Mouse (Mus musculus) frontal cortex, postnatal 10 days (tissue): ENCODE data around the gene Tmem44.

Experiments
- DNase-seq, 2 experiments: peaks; one replicate each; pipeline ENCODE4 v3.0.0; 2022; ENCODE audit warnings: low spot score in 2 of 2, mixed read lengths in 1 of 2

Tmem44 gene

DNA sequence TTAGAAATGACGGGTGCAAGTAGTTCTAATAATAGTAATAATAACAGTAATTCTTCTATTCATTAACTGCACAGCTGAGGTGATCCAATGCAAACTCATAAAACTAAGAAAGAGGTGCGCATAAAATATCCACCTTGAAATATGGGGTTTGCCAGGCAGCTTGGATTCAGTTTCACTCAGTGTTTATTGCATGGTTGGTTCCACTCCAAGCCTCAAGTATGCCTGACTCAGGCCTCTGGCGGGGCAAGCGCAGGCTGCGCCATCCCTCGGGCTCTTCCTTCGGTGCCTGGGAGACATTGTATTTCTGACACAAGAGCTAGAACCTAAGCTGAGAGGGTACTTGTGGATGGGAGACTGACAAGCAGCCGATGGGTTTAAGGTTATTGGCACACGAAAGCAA lies 32.0 kb downstream of the Tmem44 start:
- no peak for DNase-seq

DNA sequence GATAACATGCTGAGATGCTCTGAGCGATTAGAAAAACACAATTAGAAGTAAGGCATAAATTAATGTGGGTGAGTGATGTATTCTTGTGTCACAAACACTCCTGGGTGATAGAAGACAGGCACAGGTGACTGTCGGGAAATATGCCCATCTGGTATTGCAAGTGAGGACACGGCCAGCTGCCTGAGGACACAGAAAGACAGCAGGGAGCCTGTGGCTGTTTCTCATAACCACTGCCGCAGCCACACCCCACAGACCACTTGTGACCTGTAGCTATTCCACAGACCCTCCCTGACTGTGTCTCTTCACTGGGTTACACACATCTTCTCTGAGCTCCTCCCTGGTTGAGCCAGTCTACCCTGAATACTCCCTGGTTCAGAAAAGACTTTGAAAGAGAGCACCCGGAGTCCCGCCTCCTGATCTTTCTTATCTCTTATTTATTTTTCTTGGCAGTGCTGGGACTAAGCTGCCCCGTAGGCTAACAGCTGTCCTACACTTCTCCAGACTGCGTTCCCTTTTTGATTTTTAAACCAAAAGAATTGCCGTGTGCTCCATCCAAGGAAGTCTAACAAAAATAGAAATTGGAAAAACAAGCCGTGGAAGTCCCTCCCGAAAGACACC lies 32.9 kb downstream of the Tmem44 start:
- DNase-seq: no peak

GRCm38 (mm10) chr16:30516993-30517392 lies 33.6 kb downstream of the Tmem44 start:
- no peak for DNase-seq

GRCm38 (mm10) chr16:30515418-30515817 lies 35.2 kb downstream of the Tmem44 start:
- no peak for DNase-seq

- DNase-seq: no peak
Observed at GRCm38 (mm10) chr16:30513050-30514024, 37.3 kb downstream of the Tmem44 start.

DNA sequence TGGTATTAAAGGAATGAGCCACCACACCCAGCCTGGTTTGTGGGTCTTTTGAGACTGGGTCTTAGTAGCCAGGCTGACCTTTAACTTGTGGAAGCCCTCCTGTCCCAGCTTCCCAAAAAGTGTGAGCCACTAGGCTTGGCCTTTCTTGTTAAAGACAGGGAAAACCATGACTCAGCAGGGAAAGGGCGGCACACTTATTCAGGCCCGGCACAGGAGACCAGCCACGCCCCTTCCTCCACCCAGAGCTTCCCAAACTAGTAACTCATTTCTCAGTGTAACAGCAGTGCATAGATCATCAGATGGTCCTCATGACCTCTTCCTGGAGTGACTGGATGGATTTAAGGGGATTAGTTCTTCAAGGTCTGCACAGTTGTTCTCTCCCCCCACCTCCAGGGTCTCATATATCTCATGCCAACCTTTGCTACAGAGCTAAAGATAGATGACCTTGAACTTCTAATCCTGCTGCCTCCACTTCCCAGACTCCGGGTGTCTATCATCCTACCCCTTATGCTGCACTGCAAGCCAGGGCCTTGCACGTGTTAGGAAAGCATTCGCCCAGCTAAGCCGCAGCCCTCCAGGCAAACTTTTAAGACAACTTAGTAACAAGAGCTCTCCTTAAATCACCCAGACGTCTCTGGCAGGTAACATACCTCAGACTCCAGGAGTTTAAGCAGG lies 38.1 kb downstream of the Tmem44 start:
- no peak for DNase-seq

GRCm38 (mm10) chr16:30511563-30512340 lies 38.9 kb downstream of the Tmem44 start:
- no peak for DNase-seq

DNA sequence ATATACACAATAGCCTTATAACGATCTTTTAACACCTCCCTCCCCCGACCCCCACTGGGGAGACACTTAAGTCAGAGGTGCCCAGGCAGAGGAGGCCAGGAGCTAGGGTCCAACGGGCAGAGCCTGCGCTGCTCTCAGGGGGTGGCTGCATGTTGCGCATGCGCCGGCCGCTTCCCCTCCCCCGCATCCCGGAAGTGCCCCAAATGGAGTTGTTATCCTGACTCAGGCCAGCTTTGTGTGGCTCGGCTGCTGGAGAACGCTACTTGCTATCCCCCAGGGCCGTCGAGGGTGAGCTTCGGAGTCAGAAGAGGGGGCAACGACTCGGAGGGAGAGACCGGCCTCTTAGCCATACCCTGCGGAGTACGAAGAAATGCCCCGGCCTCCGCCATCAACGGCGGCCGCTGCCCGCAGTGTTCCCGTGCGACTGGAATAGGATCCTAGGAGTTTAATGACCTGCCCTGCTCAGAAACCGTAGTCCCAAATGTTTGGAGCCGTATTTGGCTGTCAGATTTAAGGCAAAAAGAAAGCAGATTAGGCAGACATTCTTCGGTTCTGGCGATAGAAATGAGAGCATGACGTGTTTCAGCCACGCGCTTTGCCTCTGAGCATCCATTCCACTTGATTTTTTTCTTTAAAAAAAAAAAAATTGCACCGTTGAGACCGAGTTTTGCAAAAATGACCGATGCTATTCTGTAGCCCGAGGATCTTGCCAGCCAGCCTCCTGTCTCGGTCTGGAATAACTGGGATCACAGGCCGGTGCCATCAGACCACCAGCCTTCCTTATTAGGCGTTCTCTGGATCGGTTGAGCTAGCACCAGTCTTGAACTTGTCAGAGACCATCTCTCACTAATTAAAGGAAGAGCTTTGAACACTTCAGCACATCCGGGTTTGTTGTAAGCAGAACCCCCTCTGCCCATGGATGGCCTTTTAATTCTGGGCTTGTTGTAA lies 39.9 kb downstream of the Tmem44 start:
- DNase-seq: peak; percentile 81 to 86

DNA sequence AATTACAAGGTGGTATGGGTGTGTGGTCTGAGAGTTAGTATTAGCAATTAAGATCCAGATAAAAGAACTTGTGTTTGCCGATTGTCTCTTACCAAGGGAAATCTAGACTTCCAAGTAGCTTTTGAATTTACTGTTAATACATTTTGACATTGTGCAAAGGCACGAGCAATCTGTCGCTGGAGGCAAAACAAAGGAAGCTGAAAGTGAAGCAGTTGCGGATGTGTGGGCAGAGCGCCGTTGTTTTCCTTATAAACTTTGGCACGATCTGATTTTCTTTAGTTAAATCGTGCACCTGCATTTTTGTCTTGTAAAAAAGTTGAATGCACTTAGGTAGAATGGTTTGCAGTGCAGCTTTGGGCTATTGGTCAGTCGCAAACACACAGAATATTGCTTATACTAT lies 40.6 kb downstream of the Tmem44 start:
- DNase-seq: no peak

DNA sequence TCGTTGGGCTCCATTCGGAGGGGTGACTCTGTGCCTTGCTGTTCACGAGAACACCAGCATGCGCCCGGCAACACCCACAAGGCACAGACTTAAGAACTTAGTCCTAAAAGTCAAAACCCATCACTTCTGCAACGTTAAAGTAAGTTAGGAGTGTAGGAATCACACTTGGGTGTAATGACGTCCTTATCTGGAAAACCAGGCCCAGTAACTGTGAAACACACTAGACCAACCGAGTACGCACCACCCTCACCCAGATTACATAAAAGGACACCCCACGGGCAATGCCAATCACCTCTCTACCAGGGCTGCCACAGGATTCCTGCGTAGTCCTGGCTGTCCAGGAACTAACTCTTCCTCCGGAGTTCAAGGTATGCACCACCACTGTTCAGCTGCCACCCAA lies 41.3 kb downstream of the Tmem44 start:
- DNase-seq: no peak

DNA sequence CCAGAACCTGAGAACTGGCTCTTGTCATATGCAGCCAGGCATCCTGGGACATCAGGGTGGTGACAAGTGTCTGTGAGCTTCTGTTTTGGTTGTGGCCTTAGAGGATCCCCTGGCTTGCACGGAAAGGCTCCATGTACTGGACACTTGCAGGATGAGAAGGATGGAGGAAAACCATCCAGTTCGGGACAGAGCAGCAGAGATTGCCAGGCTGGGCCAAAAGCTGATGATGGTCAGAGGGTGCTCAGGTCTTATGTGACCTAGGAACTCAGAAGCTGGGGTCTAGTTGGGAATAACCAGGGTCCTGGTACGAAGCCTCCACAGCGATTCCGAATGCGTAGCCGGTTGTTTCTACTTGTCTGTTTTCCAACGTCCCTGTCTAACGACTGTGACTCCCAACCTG lies 41.9 kb downstream of the Tmem44 start:
- no peak for DNase-seq

DNA sequence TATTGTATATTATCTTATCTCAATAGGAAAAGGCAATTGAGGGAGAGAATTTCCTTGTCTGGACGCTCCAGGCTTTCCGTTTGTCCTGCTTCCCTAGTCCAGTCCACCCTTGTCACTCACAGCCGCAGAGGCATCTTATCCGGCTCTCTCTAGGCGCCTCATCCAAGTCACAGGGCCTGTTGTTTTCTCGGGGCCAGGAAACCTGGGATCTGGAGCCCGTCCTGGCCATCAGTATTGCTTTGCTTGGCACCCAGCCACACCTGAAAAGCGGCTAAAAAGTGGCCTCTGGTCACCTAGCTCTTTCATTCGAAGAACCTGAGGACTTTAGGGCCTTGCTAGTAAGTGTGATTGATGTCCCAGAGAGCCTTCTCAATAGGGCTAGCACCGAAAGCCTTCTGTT lies 43.5 kb downstream of the Tmem44 start:
- no peak for DNase-seq

DNA sequence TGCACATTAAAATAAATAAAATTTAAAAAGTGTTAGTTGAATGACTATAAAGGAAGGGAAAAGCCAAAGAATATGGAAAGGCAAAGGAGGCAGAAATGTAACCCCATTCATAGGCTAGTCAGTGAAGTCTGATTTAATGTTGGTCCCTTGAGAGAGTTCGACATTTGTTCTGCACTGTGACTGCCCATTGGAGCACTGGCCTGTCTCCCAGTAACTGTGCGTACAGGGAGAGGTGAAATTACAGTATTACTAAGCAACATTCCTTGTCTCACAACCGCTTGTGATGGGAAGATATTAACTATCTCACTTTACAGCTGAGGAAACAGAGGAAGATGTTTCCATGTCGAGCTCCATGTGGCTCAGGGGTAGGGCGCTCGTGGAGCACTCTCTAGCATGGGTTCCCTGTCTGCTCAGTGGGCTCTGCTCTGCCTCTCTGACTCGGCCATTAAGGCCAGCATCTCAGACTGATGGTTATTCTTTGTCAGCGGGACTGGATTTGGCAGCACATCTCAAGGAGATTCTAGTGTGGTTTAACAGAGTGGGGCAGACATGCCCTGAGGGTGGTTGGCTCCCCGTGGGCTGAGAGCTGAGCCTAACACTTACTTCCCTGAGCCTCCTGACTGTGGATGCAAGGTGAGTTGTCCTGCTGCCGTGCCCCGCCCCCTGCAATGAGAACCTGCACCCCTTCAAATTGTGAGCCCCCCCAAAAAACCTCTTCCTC lies 45.2 kb downstream of the Tmem44 start:
- DNase-seq: no peak

GRCm38 (mm10) chr16:30504856-30505255 lies 45.8 kb downstream of the Tmem44 start:
- DNase-seq: no peak

- DNase-seq: no peak
Observed at GRCm38 (mm10) chr16:30503958-30504357, 46.7 kb downstream of the Tmem44 start.

DNA sequence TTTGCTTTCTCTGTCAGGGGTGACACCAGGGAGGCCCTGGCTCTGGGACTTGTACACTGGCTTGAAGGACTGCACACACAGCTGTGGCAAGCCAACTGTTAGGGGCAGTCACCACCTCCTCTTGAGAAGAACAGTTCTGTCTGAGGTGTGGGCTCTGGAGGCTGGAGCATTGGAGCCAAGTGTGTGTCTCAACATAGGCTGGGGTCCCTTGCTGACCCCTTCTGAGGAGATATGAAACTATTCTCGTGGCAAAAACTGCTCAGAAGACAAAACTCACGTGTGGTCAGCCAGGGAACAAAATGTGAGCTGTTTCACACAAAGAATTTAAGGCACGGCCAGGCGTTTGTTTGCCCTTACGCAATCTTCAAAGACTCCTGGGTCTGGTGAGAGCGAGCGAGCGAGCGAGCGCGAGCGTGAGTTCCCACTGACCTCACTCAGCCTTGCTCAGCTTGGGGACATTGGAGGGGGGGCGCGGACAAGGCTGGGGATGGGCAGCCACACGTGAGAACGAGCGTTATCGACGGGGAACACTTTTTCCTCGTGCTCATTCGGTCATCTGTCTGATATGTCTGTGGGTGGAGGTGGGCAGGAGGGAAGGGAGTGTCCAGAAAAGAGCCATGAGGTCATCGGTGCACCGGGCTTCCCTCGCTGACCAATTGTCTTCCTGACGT lies 48.3 kb downstream of the Tmem44 start:
- DNase-seq: no peak

- no peak for DNase-seq
Observed at GRCm38 (mm10) chr16:30501621-30502020, 49.0 kb downstream of the Tmem44 start.

DNA sequence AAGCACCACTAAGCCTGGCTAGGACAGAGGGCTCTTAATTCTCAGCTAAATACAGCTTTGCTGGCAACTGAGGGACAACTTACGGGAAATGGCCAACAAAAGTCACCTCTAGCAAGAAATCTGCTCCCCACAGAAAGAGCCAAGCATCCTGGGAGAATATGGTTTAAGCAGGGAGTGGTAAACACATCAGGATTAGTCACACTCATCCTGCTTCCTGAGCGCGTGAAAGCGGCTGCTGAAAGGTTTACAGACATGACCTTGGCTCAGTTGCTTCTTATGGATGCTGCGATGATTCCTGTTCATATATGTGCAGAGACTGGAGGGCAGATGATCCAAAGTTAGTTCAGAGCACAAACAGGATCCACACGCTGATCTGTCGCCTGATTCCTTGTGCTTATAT lies 50.4 kb downstream of the Tmem44 start:
- DNase-seq: no peak

DNA sequence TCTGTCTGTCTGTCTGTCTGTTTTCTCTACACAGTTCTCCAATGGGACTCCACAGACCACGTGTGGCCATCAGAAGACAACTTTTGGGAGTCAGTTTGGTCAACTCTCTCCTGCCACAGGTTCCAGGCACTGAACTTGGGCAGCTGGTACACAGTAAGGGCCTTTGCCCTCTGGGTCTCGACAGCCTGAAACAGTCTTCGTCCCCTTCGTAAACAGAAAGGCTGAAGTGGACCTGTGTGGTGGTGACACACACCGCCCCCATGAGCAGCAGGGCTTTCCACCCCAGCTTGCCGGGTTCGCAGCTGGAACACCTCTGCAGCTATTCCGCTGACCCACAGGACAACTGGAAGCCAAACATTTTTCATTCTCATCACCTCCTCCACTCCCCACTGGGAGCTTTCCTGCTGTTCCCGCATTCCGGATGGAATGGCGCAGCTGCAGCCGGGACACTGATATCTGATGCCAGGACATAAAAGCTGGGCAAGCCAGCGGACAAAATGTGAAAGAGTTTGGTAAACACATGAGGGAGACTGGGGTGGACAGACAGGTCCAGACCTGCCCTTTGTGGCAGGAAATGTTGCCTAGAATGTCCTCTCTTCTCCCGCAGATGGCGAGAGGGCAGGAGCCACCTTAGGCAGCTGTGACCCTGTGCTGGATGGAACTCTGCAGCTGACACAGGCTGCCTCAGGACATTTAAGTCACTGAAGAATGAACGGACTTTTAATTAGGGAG lies 51.4 kb downstream of the Tmem44 start:
- DNase-seq: no peak
